Mouse (Mus musculus) liver, postnatal 0 days (tissue): ENCODE data around the gene Sipa1l2. TPM values are rescaled to one million over a fixed set of nuclear protein-coding genes. Genes with fewer than 3 reads are reported as not detected.

Experiments used
- ATAC-seq: fragments of 200-750 bp; cut with Nextera tagmentation; 2 replicates; pipeline ENCODE4 v1.8.0; 2017; ENCODE audit warnings: mild to moderate bottlenecking, moderate library complexity
- DNase-seq: peaks from one replicate; pipeline ENCODE4 v3.0.0-alpha.2; 2016
- H3K27ac ChIP-seq: fragments of 300-500 bp; sonication (generic); 2 replicates; pipeline ENCODE4 v1.5.1; 2014; ENCODE audit warnings: antibody characterized with exemption, moderate library complexity, mild to moderate bottlenecking, low read depth
- H3K27me3 ChIP-seq: fragments of 300-500 bp; sonication (generic); 2 replicates; pipeline ENCODE4 v1.6.1; 2014; ENCODE audit warnings: low read length, control low read depth, mixed read lengths; ENCODE audit not compliant: insufficient read depth
- H3K36me3 ChIP-seq: fragments of 300-500 bp; sonication (generic); replicated peaks from 2 replicates; pipeline ENCODE4 v1.6.1; 2014; ENCODE audit warnings: mild to moderate bottlenecking, control low read depth, low read length, moderate library complexity, mixed read lengths; ENCODE audit not compliant: insufficient read depth
- H3K4me1 ChIP-seq: fragments of 300-500 bp; sonication (generic); 2 replicates; pipeline ENCODE4 v1.6.1; 2014; ENCODE audit warnings: antibody characterized with exemption, mild to moderate bottlenecking, control low read depth; ENCODE audit not compliant: insufficient read depth
- H3K4me2 ChIP-seq: fragments of 300-500 bp; sonication (generic); 2 replicates; pipeline ENCODE4 v1.6.1; 2014; ENCODE audit warnings: low read depth, mild to moderate bottlenecking, low read length, moderate library complexity, mixed read lengths
- H3K4me3 ChIP-seq: fragments of 300-500 bp; sonication (generic); 2 replicates; pipeline ENCODE4 v1.5.1; 2014; ENCODE audit warnings: low read depth, low read length
- H3K9ac ChIP-seq: fragments of 300-500 bp; sonication (generic); replicated peaks from 2 replicates; pipeline ENCODE4 v1.6.1; 2014; ENCODE audit warnings: mild to moderate bottlenecking, moderate library complexity
- H3K9me3 ChIP-seq: fragments of 300-500 bp; sonication (generic); 2 replicates; pipeline ENCODE4 v1.6.1; 2016; ENCODE audit warnings: mild to moderate bottlenecking, control low read depth, low read length, mixed read lengths
- CTCF ChIP-seq: sonication (generic); IDR thresholded peaks from 2 replicates; pipeline ENCODE4 v1.5.1; 2016; ENCODE audit warnings: antibody characterized with exemption, low read depth
- EP300 ChIP-seq: IDR thresholded peaks from 2 replicates; pipeline ENCODE4 v1.6.1; 2016; ENCODE audit warnings: antibody characterized with exemption, low read depth, mild to moderate bottlenecking
- WGBS: fragments of 180-500 bp; shearing (Covaris S2); extraction: QIAGEN DNeasy Blood & Tissue Kit; methylation state at CpG from one replicate; pipeline ENCODE4 v1.1.7; 2014; ENCODE audit not compliant: insufficient replicate concordance; 5-methylcytosine and 5-hydroxymethylcytosine counted together
- polyA plus RNA-seq: library from polyadenylated mRNA; unstranded; fragments of >200 nt; fragmentation: Nextera tagmentation; extraction: Ambion mirVana; gene quantifications from 2 replicates; pipeline ENCODE4 v1.2.1, GENCODE M21; 2015

Gene Sipa1l2
- polyA plus RNA-seq, 1 experiment from 2014 or later: 0.47 TPM

GRCm38 (mm10) chr8:125558109-125559065, 11.2 kb downstream of the Sipa1l2 start:
- ATAC-seq: peak; percentile 75
- peak overlapping the region; percentile 62 for H3K4me2 ChIP-seq
- H3K27me3 ChIP-seq: no peaks in the 10 kb centered on the region
- TF ChIP-seq EP300: peak; percentile 47
- TF ChIP-seq CTCF: no peak
- peaks cover 38% of the 10 kb centered on the region for H3K4me1 ChIP-seq
- WGBS: 15% methylated on average over 23 of the region's 23 CpGs
- no peaks in the 10 kb centered on the region for H3K36me3 ChIP-seq
- H3K4me3 ChIP-seq: peak overlapping the region; percentile 8; the same call in 1 of the 2 replicates
- H3K9ac ChIP-seq: peak overlapping the region; percentile 1; the same call in 1 of the 2 replicates
- peak overlapping the region; percentile 69 for H3K27ac ChIP-seq
- DNase-seq: peak; percentile 89
- H3K9me3 ChIP-seq: no peaks in the 10 kb centered on the region

GRCm38 (mm10) chr8:125557391-125558108, 12.1 kb downstream of the Sipa1l2 start:
- WGBS: 53% methylated on average over 10 of the region's 10 CpGs
- Histone ChIP-seq H3K27ac (peak overlapping the region; percentile 69), H3K4me1 (peaks cover 38% of the 10 kb centered on the region), H3K27me3 (no peaks in the 10 kb centered on the region), H3K36me3 (no peaks in the 10 kb centered on the region), H3K9ac (no peak overlapping the region; the same call in 1 of the 2 replicates), H3K9me3 (no peaks in the 10 kb centered on the region), H3K4me2 (peak overlapping the region; percentile 18), H3K4me3 (no peak overlapping the region)
- DNase-seq (no peak), ATAC-seq (peak; percentile 8; the same call in 1 of the 2 replicates)
- TF ChIP-seq CTCF (no peak), EP300 (no peak)

- WGBS: 74% methylated on average over 5 of the region's 5 CpGs
- no peak for ATAC-seq
Measured at GRCm38 (mm10) chr8:125556706-125557105, 12.9 kb downstream of the Sipa1l2 start.

GRCm38 (mm10) chr8:125550567-125550966, 19.0 kb downstream of the Sipa1l2 start:
- Histone ChIP-seq H3K27ac (no peak overlapping the region), H3K9ac (no peak overlapping the region), H3K4me3 (no peak overlapping the region), H3K9me3 (no peaks in the 10 kb centered on the region), H3K27me3 (no peaks in the 10 kb centered on the region), H3K4me2 (no peak overlapping the region), H3K36me3 (no peaks in the 10 kb centered on the region), H3K4me1 (0 out of 2 replicates have a peak, but pooled peaks cover 3% of the 10 kb centered on the region)
- TF ChIP-seq CTCF: no peak
- no peak for TF ChIP-seq EP300
- 61% methylated on average over 4 of the region's 4 CpGs for WGBS
- ATAC-seq (peak; percentile 29; the same call in 1 of the 2 replicates), DNase-seq (no peak)

More at GRCm38 (mm10) chr8:125556706-125557105, 12.9 kb downstream of the Sipa1l2 start:
- TF ChIP-seq EP300 (no peak), CTCF (no peak)
- H3K9me3 ChIP-seq: no peaks in the 10 kb centered on the region
- H3K36me3 ChIP-seq: no peaks in the 10 kb centered on the region
- H3K4me1 ChIP-seq: peaks cover 38% of the 10 kb centered on the region
- H3K9ac ChIP-seq: no peak overlapping the region
- H3K27me3 ChIP-seq: no peaks in the 10 kb centered on the region
- no peak overlapping the region for H3K4me3 ChIP-seq
- no peak overlapping the region for H3K27ac ChIP-seq
- DNase-seq: no peak
- H3K4me2 ChIP-seq: no peak overlapping the region

GRCm38 (mm10) chr8:125547296-125547695, 22.3 kb downstream of the Sipa1l2 start:
- no peak for DNase-seq
- Histone ChIP-seq H3K4me3 (no peak overlapping the region), H3K9ac (no peak overlapping the region), H3K9me3 (no peaks in the 10 kb centered on the region), H3K4me1 (peaks cover 11% of the 10 kb centered on the region; the same call in 1 of the 2 replicates), H3K27ac (no peak overlapping the region), H3K4me2 (no peak overlapping the region), H3K36me3 (no peaks in the 10 kb centered on the region), H3K27me3 (no peaks in the 10 kb centered on the region)
- 73% methylated on average over 3 of the region's 3 CpGs for WGBS
- TF ChIP-seq EP300: no peak
- no peak for TF ChIP-seq CTCF
- ATAC-seq: no peak

- Histone ChIP-seq H3K9me3 (no peaks in the 10 kb centered on the region), H3K36me3 (no peaks in the 10 kb centered on the region), H3K27ac (no peak overlapping the region), H3K4me1 (peaks cover 19% of the 10 kb centered on the region; the same call in 1 of the 2 replicates), H3K9ac (no peak overlapping the region), H3K27me3 (no peaks in the 10 kb centered on the region), H3K4me2 (no peak overlapping the region), H3K4me3 (no peak overlapping the region)
- no peak for ATAC-seq
- no peak for DNase-seq
- TF ChIP-seq CTCF: no peak
- no peak for TF ChIP-seq EP300
- WGBS: 78% methylated on average over 9 of the region's 9 CpGs
Measured at GRCm38 (mm10) chr8:125545866-125546265, 23.7 kb downstream of the Sipa1l2 start.
